19 mouse cellular contexts compared by ENCODE assay signal in genomic region chr6:138782907-138783306, GRCm38 (mm10).
DNase-seq lines count a peak whose midpoint lies in the region; ATAC-seq and TF ChIP-seq lines count a peak whose summit lies in the region.
"Had no signal": no experiment of that assay in that cellular context is flagged by ENCODE, and none has a peak within 500 bp of the region (broad histone marks: within the 10 kb centered on the region; RNA-seq: fewer than 3 reads in every experiment).

No protein-coding gene starts in this region.

- no peaks in the 10 kb centered on the region for H3K9me3 ChIP-seq in forebrain, embryonic 14.5 days (replicated peaks; ENCODE audit: control insufficient read depth, low read length)
- H3K9me3 ChIP-seq in forebrain, embryonic 15.5 days: no peaks in the 10 kb centered on the region
- H3K9me3 ChIP-seq in lung, embryonic 14.5 days (ENCODE audit: low read depth, low read length): no peaks in the 10 kb centered on the region
- H3K9me3 ChIP-seq in lung, postnatal 0 days (ENCODE audit: low read length): no peaks in the 10 kb centered on the region
- H3K9me3 ChIP-seq in midbrain, postnatal 0 days (ENCODE audit: low read length): no peaks in the 10 kb centered on the region
- H3K9me3 ChIP-seq in midbrain, embryonic 16.5 days (replicated peaks; ENCODE audit: control insufficient read depth, low read length, poor library complexity, severe bottlenecking): 0 out of 2 replicates have a peak, but pooled peaks cover 3% of the 10 kb centered on the region
- H3K9me3 ChIP-seq: embryonic facial prominence, embryonic 13.5 days; heart, embryonic 13.5 days had no signal

- no peak overlapping the region for H3K4me3 ChIP-seq in forebrain, embryonic 14.5 days (ENCODE audit: low read depth, low read length)
- no peak overlapping the region for H3K4me3 ChIP-seq in forebrain, embryonic 15.5 days
- H3K4me3 ChIP-seq in lung, embryonic 14.5 days (ENCODE audit: low read depth, low read length): no peak overlapping the region
- no peak overlapping the region for H3K4me3 ChIP-seq in lung, postnatal 0 days (ENCODE audit: low read depth, low read length)
- H3K4me3 ChIP-seq in midbrain, postnatal 0 days (ENCODE audit: low read depth, low read length): no peak overlapping the region
- no peak overlapping the region for H3K4me3 ChIP-seq in midbrain, embryonic 16.5 days (ENCODE audit: low read depth, low read length)
- H3K4me3 ChIP-seq: embryonic facial prominence, embryonic 13.5 days; gastrocnemius, adult 2 months; heart, embryonic 13.5 days had no signal

- no peaks in the 10 kb centered on the region for H3K36me3 ChIP-seq in forebrain, embryonic 14.5 days (ENCODE audit: control insufficient read depth, insufficient read depth, low read length)
- no peaks in the 10 kb centered on the region for H3K36me3 ChIP-seq in forebrain, embryonic 15.5 days
- no peaks in the 10 kb centered on the region for H3K36me3 ChIP-seq in lung, embryonic 14.5 days (ENCODE audit: insufficient read depth)
- no peaks in the 10 kb centered on the region for H3K36me3 ChIP-seq in lung, postnatal 0 days (ENCODE audit: insufficient read depth, low read length)
- no peaks in the 10 kb centered on the region for H3K36me3 ChIP-seq in midbrain, postnatal 0 days (ENCODE audit: insufficient read depth, low read length)
- H3K36me3 ChIP-seq in midbrain, embryonic 16.5 days (ENCODE audit: control insufficient read depth, insufficient read depth, low read length): no peaks in the 10 kb centered on the region
- H3K36me3 ChIP-seq: embryonic facial prominence, embryonic 13.5 days; heart, embryonic 13.5 days had no signal

- no peak overlapping the region for H3K9ac ChIP-seq in forebrain, embryonic 14.5 days (ENCODE audit: low read length)
- H3K9ac ChIP-seq in forebrain, embryonic 15.5 days (replicated peaks): no peak overlapping the region
- no peak overlapping the region for H3K9ac ChIP-seq in lung, embryonic 14.5 days
- no peak overlapping the region for H3K9ac ChIP-seq in lung, postnatal 0 days (replicated peaks; ENCODE audit: low read depth)
- no peak overlapping the region for H3K9ac ChIP-seq in midbrain, postnatal 0 days (replicated peaks; ENCODE audit: low read length, poor library complexity, severe bottlenecking)
- no peak overlapping the region for H3K9ac ChIP-seq in midbrain, embryonic 16.5 days (ENCODE audit: low read depth, low read length)
- H3K9ac ChIP-seq: embryonic facial prominence, embryonic 13.5 days; heart, embryonic 13.5 days; hindbrain, embryonic 14.5 days had no signal

- no peaks in the 10 kb centered on the region for H3K4me1 ChIP-seq in forebrain, embryonic 14.5 days (ENCODE audit: control insufficient read depth, insufficient read depth, low read length)
- no peaks in the 10 kb centered on the region for H3K4me1 ChIP-seq in forebrain, embryonic 15.5 days
- no peaks in the 10 kb centered on the region for H3K4me1 ChIP-seq in lung, embryonic 14.5 days (ENCODE audit: insufficient read depth)
- H3K4me1 ChIP-seq in lung, postnatal 0 days (ENCODE audit: insufficient read depth, low read depth, low read length): no peaks in the 10 kb centered on the region
- H3K4me1 ChIP-seq in midbrain, postnatal 0 days (ENCODE audit: insufficient read depth, low read length): no peaks in the 10 kb centered on the region
- H3K4me1 ChIP-seq in midbrain, embryonic 16.5 days (ENCODE audit: control insufficient read depth, insufficient read depth, low read length): no peaks in the 10 kb centered on the region
- H3K4me1 ChIP-seq: embryonic facial prominence, embryonic 13.5 days; heart, embryonic 13.5 days had no signal

- H3K4me2 ChIP-seq in forebrain, embryonic 14.5 days (ENCODE audit: low read length): no peak overlapping the region
- no peak overlapping the region for H3K4me2 ChIP-seq in forebrain, embryonic 15.5 days (replicated peaks)
- no peak overlapping the region for H3K4me2 ChIP-seq in lung, embryonic 14.5 days
- no peak overlapping the region for H3K4me2 ChIP-seq in lung, postnatal 0 days (replicated peaks; ENCODE audit: low read depth, low read length)
- no peak overlapping the region for H3K4me2 ChIP-seq in midbrain, postnatal 0 days (ENCODE audit: low read depth, low read length, poor library complexity, severe bottlenecking)
- H3K4me2 ChIP-seq in midbrain, embryonic 16.5 days (ENCODE audit: low read length): no peak overlapping the region
- H3K4me2 ChIP-seq: embryonic facial prominence, embryonic 13.5 days; heart, embryonic 13.5 days; hindbrain, embryonic 14.5 days had no signal

- no peaks in the 10 kb centered on the region for H3K27me3 ChIP-seq in forebrain, embryonic 14.5 days (replicated peaks; ENCODE audit: control insufficient read depth, insufficient read depth, low read length)
- no peaks in the 10 kb centered on the region for H3K27me3 ChIP-seq in forebrain, embryonic 15.5 days
- no peaks in the 10 kb centered on the region for H3K27me3 ChIP-seq in lung, embryonic 14.5 days (ENCODE audit: insufficient read depth, low read length)
- no peaks in the 10 kb centered on the region for H3K27me3 ChIP-seq in lung, postnatal 0 days (replicated peaks; ENCODE audit: insufficient read depth, low read length)
- H3K27me3 ChIP-seq in midbrain, postnatal 0 days (ENCODE audit: insufficient read depth, low read length): no peaks in the 10 kb centered on the region
- no peaks in the 10 kb centered on the region for H3K27me3 ChIP-seq in midbrain, embryonic 16.5 days (ENCODE audit: control insufficient read depth, insufficient read depth, low read depth, low read length)
- H3K27me3 ChIP-seq: CH12.LX; embryonic facial prominence, embryonic 13.5 days; heart, embryonic 13.5 days; Patski had no signal

- TF ChIP-seq EP300 in lung, postnatal 0 days (IDR thresholded peaks at IDR 0.05): no peak

- 13% methylated on average over 4 of the region's 4 CpGs for WGBS in forebrain, embryonic 14.5 days
- WGBS in forebrain, embryonic 15.5 days: 9% methylated on average over 4 of the region's 4 CpGs
- 56% methylated on average over 4 of the region's 4 CpGs for WGBS in lung, embryonic 14.5 days
- 54% methylated on average over 4 of the region's 4 CpGs for WGBS in lung, postnatal 0 days
- WGBS in midbrain, postnatal 0 days: 39% methylated on average over 4 of the region's 4 CpGs
- 27% methylated on average over 4 of the region's 4 CpGs for WGBS in midbrain, embryonic 16.5 days

- peak; percentile 42; the same call in 1 of the 2 replicates for ATAC-seq in forebrain, embryonic 14.5 days
- ATAC-seq in forebrain, embryonic 15.5 days (replicated peaks): no peak
- ATAC-seq in lung, embryonic 14.5 days (ENCODE audit: insufficient read depth): no peak
- no peak for ATAC-seq in lung, postnatal 0 days
- ATAC-seq in midbrain, postnatal 0 days (ENCODE audit: low FRiP score): no peak
- no peak for ATAC-seq in midbrain, embryonic 16.5 days
- ATAC-seq: activated CD4-positive, CD25-positive, alpha-beta regulatory T cell, adult 4 months; Patski had no signal

- H3K27ac ChIP-seq in forebrain, embryonic 14.5 days (ENCODE audit: low read depth, low read length): no peak overlapping the region
- H3K27ac ChIP-seq in forebrain, embryonic 15.5 days (replicated peaks): no peak overlapping the region
- no peak overlapping the region for H3K27ac ChIP-seq in lung, embryonic 14.5 days (ENCODE audit: low read depth)
- H3K27ac ChIP-seq in lung, postnatal 0 days (ENCODE audit: low read length): no peak overlapping the region
- no peak overlapping the region for H3K27ac ChIP-seq in midbrain, postnatal 0 days (ENCODE audit: low read depth, low read length)
- no peak overlapping the region for H3K27ac ChIP-seq in midbrain, embryonic 16.5 days (ENCODE audit: low read length)
- H3K27ac ChIP-seq: embryonic facial prominence, embryonic 13.5 days; gastrocnemius, adult 2 months; heart, embryonic 13.5 days; hindbrain, embryonic 14.5 days had no signal

- TF ChIP-seq CTCF in lung, embryonic 14.5 days (IDR thresholded peaks at IDR 0.05; ENCODE audit: low read depth): no peak
- no peak for TF ChIP-seq CTCF in lung, postnatal 0 days (IDR thresholded peaks at IDR 0.05)
- no peak for TF ChIP-seq CTCF in midbrain, postnatal 0 days (IDR thresholded peaks at IDR 0.05)

- no peak for DNase-seq in forebrain, embryonic 14.5 days (ENCODE audit: low spot score)
- DNase-seq in lung, embryonic 14.5 days: peak; percentile 14
- DNase-seq in lung, postnatal 0 days (ENCODE audit: low spot score): no peak
- DNase-seq in midbrain, postnatal 0 days (ENCODE audit: low spot score): peak; percentile 8
- DNase-seq: adrenal gland, postnatal 14 days; cerebellum, adult 18-20 months; cerebellum, adult 9-11 months; cerebellum, postnatal 36 days; gastrocnemius, adult 2 months; gastrocnemius, postnatal 25 days; heart, postnatal 4 days had no signal

Comparison
In these comparisons a context has a peak if more than half of its experiments do, and no peak if none do; other contexts are left out.
1. DNase-seq: peak in lung, embryonic 14.5 days (single experiment) and midbrain, postnatal 0 days (single experiment); none in forebrain, embryonic 14.5 days (single experiment) and lung, postnatal 0 days (single experiment).